Mouse (Mus musculus) forelimb bud, embryonic 11.5 days (tissue): Measurements from ENCODE around the gene Rock2.

ENCODE experiments used
- DNase-seq: peaks from one replicate; pipeline ENCODE4 v3.0.0-alpha.2; 2012; ENCODE audit warnings: low read depth, low spot score

Gene Rock2

DNA sequence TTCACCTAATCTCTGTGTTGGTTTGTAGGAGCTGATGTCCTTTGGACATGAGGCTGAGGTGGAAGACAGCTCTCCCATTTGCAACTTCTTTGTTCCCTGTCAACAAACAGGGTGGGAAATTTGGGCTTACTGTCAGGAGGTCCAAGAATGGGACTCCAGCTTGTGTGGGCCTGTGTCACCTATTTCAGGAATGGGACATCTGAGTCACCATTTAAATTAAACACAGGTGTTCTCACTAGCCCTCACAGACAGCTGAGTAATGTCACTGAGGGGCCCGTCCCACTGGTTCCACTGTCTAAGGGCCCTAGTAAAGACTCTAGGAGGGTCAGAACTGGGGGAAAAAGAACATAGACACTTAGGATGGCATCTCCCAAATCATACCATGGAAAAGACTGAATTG, 22.7 kb upstream of the Rock2 start:
- no peak for DNase-seq

DNA sequence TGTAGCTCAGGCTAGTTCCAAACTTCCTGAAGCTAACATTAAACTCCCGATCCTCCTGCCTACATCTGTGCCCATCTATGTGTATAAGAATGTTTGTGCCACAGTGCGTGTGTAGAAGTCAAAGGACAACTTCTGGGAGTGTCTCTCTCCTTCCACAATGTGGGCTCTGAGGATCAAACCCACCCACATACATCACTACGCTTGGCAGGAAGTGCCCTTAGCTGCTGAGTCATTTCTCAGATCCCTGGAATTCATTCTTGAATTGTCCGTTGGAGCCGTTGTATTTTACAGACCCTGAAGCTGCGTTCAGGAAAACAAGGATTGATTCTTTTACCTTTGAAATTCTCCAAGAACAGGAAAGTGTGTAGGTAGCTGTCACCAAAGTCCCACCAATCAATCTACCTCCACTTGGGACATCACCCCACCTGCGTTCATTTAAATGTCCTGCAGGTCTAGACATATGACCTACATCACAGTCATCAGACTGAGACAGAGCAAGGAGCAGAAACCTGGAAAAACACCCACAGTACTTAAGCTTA, 21.7 kb upstream of the Rock2 start:
- DNase-seq, result no peak

DNA sequence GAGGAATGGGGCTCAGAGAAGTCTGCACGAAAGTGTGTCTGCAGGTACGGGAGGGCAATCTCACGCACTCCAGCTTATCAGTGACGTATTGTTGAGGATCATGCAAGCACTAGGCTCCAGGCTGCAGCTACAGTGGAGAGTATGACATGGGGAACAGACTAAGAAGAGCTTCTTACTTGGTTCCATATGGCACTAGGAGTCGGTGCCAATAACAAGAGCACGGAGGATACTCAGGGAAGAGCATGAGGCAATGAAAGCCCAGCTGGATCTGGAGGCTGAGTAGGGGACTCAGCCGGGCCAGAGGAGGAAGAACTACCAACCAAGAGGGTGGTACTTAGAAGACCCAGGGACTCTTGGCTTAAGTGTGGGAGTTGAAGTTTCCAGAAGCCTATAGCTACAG, 21.1 kb upstream of the Rock2 start:
- no peak for DNase-seq

DNA sequence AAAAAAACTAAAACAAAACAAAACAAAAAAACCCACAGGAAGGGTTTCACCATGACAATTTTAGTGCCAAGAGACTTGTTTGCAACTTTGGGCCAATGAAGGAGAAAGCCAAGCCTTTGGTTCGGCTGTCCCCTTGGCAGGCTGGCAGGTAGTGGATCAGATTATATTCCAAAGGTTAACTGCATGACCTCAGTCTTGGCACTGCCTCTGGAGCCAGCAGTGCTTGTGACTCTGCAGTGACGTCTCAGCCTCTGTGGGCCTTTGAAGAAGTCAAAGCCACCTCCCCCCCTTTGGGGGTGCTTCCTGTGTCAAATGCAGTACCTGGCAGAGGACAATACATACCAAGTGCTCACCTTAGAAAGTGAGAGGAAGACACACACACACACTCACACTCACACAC, 20.6 kb upstream of the Rock2 start:
- no peak for DNase-seq

DNA sequence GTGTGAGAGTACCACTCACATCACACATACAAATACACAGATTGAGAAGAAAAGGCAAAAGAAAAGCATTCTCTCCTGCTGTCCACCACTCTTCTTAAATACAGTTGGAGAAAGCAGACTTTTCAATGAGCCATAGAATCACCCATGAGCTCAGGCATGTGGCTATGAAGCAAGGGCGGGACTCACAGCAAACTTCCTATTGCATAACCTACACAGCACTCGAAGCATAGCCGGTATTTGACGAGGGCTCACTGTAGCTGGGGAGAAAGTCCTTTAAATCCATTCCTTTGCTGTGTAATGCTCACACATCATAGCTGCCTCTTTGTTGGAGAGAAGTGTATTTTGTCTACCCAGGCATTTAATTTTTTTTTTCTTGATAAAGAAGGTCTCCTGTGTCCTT, 19.4 kb upstream of the Rock2 start:
- no peak for DNase-seq

DNA sequence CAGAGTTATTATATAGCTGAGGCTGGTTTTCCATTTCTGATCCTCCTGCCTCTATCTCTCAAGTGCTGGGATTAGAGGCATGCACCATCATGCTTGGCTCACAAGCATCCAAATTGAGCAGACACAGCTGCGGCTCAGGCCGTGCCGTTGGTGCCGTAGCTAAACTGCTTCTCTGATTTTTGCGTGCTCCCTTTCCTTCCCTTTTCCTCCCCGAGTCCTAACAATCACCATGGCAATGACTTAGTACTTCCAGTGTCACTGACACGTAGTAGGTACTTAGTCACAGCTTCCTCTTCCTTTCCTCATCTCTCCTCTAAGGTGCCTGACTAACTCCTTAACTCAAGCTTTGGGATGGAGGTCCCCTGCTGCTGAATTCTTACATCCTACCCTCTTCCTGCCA, 19.0 kb upstream of the Rock2 start:
- no peak for DNase-seq

DNA sequence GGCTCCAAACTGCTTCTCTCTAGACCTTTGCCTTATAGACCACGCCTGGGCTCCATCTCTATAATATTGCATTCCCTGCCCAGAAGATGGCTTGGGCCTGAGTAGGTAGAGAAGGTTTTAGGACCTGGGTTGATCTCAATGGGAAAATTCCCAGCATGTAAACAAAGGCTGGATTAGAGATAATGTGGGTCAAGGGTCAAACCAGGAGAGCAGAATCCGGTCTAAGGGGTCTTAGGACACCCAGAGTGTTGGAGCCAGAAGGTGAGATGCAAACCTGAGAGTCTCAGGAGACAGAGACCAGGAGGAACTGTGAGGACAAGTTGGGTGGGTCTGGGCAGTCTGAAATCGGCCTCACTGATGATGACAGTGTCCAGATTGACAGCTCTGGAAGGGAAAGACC, 18.0 kb upstream of the Rock2 start:
- no peak for DNase-seq

DNA sequence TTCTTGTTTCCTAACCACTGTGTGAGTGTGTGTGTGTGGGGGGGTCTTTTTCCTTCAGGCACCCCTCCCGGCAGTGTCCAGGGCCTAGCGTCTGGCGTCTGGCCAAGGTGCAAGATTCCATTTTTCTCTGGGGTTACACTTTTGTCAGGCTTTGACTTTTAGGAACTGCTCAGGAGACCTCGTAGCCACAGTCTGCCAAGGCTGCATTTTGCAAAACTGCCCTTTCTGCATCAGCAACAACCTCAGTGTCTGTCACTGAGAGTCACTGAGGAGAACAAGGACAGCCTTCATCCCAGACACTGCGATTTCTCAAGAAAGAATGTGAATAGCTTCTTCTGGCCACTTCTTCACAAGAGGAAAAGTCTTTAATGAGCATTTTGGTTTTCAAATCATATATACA, 17.6 kb upstream of the Rock2 start:
- no peak for DNase-seq

DNA sequence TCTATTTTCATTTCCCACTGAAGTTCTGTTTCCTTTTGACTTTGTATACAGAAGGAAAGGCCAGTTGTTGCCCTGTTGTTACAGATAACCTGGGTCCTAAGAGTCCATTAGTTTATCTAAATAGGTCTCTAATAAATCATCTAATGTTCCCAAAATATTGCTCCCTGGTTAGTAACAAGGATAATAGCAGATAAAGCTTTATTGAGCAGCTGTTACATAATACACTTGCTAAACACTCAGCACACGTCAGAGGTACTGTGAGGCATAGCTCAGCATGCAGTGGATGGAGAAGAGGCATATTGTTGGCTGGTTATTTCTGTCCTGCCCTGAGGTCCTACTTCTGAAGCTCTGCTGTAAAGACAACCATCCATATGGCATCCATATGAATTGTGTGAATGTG, 17.0 kb upstream of the Rock2 start:
- DNase-seq, result no peak

DNA sequence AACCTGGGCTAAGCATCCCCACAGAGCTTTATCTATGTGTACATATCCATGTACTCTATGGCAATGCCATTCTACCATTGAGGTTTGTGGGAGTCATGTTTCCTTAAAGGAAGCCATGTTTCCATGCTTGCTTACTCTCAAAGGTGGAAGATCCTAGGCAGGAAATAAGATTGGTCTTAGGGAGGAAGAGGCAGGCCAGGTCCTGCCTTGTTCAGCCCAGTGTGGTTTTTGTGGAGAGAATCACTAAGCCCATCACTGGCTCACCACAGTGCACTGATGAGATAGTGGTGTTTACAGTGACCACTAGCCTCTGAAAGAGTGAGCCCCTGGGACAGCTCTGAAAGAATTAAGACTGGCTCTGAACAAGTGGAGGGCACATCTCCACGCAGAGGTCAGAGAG, 15.3 kb upstream of the Rock2 start:
- no peak for DNase-seq

DNA sequence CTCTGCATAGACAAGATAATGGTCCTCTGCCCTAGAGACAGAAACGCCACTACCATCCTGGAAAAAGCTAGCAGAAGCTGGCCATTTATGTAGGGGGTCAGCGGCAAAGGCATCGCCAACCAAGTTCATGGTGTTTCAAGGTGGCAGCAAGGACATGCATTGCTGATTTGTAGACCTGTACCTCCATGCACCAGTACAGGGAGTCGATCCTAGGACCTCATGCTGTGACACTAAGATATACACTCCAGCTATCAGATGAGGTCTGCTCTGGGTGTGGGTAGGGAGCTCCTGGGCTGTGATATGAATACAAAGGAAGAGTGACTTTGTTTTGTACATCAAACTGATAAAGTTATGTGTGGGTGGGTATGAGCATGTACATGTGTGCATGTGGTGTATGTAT, 14.6 kb upstream of the Rock2 start:
- no peak for DNase-seq

DNA sequence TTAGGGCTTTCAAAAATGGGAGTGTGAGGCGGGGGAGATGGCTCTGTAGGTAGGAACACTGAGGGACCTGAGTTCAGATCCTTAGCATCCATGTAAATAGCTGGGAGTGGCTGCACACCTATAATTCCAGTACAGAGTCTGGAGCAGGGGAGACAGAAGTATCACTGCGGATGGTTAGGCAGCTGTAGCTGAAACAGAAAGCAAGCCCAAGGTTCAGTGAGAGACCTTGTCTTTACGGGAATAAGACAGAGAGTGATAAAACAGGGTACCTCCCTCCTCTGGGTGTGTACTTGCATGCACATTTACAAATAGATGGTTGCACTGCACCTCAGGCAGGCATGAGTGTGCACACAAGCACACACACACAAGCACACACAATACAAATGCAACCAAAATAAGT, 12.3 kb upstream of the Rock2 start:
- DNase-seq, result no peak

DNA sequence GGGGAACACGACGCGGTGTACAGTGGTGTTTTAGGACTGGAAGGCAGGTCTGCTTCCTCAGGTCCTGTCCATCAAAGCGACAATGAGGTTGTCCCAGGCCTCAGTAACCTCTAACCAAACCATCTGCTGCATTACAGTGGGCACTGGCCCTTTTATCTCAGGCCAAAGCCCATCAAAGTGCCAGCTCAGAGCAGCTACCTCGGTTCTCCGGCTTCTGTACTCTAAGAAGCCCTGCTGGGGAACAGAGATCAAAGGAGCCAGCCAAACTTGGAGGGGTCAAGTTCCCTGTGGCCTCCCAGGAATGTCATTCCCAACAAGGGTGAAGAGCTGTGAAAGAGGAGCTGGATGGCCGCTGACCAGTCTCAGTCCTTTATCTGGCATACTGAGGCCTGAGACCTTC, 11.6 kb upstream of the Rock2 start:
- no peak for DNase-seq

DNA sequence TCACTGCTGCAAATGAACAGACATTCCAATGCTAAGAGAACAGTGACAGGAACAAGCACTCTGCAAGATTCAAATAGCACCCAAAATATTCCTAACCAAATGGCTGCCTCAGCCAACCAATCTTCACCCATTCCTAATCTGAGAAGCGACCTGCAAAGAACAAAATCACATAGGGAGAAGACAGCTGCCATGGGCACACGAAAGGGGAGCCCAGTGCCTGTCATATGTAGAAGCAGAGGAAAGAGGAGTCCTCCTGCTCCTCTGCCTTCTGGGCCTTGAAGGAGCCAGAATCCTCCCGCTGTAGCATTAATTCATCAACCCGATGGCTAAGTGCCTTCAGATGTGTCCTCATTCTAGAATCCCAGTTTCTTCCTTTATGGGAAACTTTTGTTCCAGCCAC, 10.2 kb upstream of the Rock2 start:
- DNase-seq, result no peak

DNA sequence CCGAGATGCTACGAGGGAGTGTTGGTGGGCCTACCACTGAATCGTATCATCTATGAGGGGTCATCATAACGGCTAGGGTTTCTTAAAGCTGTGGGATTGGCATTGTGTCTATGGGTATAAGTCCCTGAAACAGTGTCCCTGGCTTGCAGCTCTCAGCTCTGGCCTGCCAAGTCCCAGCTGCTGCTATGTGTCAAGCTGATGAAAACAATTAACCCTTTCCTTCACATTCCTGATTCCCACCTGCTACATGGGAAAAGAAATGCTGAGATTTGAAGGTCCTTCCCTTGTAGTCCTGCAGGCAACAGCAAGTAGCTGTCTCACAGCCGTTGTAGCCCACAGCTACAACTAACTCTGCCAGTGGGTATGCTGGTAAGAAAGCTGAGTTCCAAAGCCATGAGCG, 8.3 kb upstream of the Rock2 start:
- DNase-seq, result no peak

DNA sequence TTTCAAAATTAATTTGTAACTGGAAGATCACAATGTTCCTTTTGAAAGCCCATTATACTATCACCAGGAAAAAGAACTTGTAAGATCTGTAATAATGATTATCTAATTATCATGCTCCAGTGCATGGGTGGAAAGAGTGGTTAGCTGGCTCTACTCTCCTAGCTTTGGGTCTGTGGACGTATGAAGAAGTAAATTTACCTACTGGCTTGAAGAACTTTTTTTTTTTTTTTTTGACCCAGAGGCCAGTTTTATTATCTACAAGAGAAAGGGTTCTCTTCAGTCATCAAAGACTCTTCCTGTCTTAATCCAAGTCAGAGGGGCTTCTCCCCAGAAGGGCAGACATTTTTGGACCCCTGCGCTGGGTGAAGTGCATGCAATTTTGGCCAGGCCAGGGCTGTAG, 1.7 kb upstream of the Rock2 start:
- no peak for DNase-seq

DNA sequence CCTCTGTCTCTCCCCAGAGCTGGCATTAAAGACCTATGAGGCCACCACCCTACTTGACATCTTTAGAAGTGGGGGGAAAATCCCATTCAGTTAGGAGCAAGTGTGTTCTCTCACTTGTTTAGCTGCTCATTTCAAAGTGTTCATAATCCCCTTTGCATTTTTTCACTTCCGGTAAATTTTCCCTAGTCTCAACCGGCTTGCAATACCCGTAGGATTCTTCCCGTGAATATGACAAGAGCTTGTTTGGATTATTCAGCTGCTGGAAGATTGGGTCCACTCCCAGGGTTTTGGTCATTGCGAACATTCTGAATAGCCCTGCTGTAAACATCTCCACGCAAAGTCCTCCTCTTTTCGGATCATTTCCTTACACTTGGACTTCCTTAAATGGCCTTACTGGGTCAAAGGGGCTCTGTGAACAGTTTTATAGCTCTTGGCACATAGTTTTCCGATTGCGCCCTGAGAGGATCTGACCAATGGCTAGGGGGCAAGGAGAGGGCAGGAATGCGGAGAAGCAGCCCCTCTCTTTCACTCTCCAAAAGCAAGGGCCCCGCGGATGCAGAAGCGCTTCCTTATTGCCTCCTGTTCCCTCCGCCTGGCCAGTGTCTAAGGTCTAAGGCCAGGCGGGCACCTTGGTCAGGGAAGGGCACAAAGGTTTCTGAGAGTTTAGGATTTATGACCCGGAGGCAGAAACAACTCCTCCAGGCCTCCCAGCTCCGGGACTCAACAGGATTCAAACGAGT, 869 bp upstream of the Rock2 start:
- DNase-seq, result no peak

DNA sequence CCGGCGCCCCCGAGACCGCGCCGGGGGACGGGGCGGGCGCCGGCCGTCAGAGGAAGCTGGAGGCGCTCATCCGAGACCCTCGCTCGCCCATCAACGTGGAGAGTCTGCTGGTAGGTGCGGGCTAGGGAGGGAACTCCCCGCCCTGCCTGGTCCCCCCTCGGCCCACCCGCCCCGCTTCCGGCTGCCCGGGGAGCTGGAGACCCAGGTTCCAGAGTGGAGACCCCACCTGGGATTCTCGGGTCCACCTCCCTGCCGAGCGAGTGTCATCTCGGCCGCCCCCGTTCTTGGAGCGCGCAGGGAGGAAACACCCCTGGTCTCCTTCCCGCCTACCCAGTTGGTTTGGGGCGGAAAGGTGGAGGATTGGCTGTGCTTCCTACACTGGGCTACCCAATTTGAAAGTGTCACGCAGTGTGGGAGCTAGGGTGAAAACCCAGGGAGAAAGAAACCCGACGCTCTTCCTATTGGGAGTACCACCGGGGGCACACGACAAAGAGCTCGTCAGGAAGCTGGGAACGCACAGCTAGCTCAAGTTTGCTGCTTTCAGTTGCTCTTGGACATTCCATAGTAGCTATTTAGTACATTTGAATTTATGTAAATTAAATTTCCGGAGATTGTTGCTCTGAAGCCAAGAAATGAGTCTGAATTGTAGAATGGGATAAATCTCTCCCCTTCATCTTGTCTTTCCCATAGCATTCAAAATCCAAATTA, 680 bp downstream of the Rock2 start:
- peak; percentile 25 for DNase-seq

DNA sequence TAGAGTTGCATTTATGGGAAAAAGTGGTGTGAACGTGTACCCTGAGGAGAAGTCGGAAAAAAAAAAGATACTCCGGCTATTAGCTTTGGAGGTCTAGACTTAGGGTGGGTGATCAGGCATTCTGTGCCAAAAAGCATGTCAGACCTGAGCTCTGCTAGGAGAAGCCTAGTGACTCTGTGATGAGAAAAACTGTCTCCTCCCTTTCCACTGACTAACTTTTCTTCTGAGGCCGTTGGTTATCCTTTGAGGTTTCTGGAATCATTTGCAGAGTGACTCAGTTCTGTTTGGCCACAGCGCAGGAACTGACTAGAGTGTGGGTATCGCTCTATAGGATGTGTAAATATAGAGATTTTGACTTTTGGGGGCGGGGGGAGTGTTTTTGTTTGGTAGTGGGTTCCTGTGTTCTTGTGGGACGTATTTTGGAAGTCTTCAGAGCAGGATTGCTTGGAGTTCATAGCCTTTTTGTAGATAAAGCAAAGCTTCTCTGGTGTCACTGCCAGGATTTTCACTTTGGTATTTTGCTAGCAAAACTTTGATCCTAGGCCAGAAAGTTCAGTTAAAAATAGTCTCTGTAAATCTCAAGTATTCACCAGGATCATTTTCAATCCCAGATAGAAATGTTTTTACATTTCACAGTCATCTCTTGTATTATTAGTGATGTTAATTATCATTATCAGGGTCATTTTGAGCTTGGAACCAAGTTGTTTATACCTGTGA, 1.5 kb downstream of the Rock2 start:
- DNase-seq, result no peak

DNA sequence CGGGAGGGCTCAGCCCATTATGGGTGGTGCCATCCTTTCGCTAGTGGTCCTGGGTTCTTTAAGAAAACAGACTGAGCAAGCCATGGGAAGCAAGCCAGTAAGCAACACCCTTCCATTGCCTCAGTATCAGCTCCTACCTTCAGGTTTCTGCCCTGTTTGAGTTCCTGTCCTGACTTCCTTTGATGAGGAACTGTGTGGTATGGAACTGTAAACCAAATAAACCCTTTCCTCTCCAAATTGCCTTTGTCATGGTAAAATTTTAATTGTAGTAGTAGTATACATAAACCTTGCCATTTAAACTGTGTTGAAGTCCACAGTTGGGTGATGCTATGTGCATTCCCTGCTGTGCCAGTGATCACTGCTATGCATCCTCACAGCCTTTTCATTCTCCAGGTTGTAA, 2.5 kb downstream of the Rock2 start:
- no peak for DNase-seq

DNA sequence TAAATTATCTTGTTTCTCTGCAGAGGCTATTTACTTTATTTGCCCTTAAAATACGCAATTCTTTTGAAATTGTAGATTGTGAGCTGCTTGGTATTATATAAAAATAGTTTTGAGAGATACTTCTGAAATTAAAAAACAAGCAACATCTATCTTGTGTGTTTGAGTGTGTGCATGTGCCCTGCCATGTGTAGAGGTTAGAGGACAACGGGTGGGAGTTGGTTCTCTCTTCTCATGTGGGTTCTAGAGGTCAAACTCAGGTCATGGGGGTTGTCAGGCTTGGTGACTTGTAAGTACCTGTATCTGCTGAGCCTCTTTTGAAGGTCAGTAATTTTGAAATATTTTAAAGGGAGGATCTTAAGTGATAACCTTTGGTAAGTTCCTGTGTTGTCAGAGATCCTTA, 3.5 kb downstream of the Rock2 start:
- DNase-seq, result no peak

DNA sequence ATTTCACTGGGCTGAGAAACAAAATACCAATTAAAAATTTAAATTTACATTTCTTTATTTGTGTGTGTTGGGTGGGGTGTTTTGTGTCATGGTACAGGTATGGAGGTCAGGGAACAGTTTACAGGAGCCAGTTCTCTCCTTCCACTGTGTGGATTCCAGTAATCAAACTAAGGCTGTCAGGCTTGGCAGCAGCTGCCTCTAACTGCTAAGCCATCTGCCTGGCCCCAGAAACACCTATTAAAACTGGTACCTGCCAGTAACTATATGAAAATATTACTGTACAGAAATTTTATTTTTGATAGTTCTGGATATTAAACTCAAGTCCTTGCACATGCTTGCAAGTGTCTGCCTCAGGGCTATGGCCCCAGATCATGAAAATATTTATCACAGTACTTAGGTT, 4.1 kb downstream of the Rock2 start:
- DNase-seq, result no peak
